Mouse (Mus musculus) forebrain, postnatal 0 days (tissue): ENCODE measurements around the gene Syk. TPM values are rescaled to one million over a fixed set of nuclear protein-coding genes. Genes with fewer than 3 reads are reported as not detected.

Source experiments
- ATAC-seq: fragments of 200-750 bp; cut with Nextera tagmentation; 2 replicates; pipeline ENCODE4 v1.8.0; 2017; ENCODE audit warnings: mild to moderate bottlenecking, moderate library complexity
- DNase-seq: peaks from one replicate; pipeline ENCODE4 v3.0.0-alpha.2; 2015
- H3K27ac ChIP-seq: fragments of 300-500 bp; sonication (generic); 2 replicates; pipeline ENCODE4 v1.5.1; 2014; ENCODE audit warnings: low read depth, mild to moderate bottlenecking, antibody characterized with exemption, low read length, moderate library complexity, mixed read lengths
- H3K27me3 ChIP-seq: fragments of 300-500 bp; sonication (generic); 2 replicates; pipeline ENCODE4 v1.6.1; 2014; ENCODE audit warnings: mild to moderate bottlenecking, low read length, mixed read lengths; ENCODE audit not compliant: insufficient read depth
- H3K36me3 ChIP-seq: fragments of 300-500 bp; sonication (generic); 2 replicates; pipeline ENCODE4 v1.6.1; 2014; ENCODE audit warnings: mild to moderate bottlenecking, moderate library complexity; ENCODE audit not compliant: insufficient read depth
- H3K4me1 ChIP-seq: fragments of 300-500 bp; sonication (generic); 2 replicates; pipeline ENCODE4 v1.6.1; 2014; ENCODE audit warnings: antibody characterized with exemption; ENCODE audit not compliant: insufficient read depth
- H3K4me2 ChIP-seq: fragments of 300-500 bp; sonication (generic); 2 replicates; pipeline ENCODE4 v1.6.1; 2014; ENCODE audit warnings: low read depth, mild to moderate bottlenecking, moderate library complexity
- H3K4me3 ChIP-seq: fragments of 300-500 bp; sonication (generic); 2 replicates; pipeline ENCODE4 v1.5.1; 2014; ENCODE audit warnings: low read depth, low read length, mixed read lengths
- H3K9ac ChIP-seq: fragments of 300-500 bp; sonication (generic); 2 replicates; pipeline ENCODE4 v1.6.1; 2014; ENCODE audit warnings: mild to moderate bottlenecking
- H3K9me3 ChIP-seq: fragments of 300-500 bp; sonication (generic); 2 replicates; pipeline ENCODE4 v1.6.1; 2016; ENCODE audit warnings: low read length
- CTCF ChIP-seq: sonication (generic); IDR thresholded peaks from 2 replicates; pipeline ENCODE4 v1.5.1; 2016; ENCODE audit warnings: antibody characterized with exemption, control low read depth, low read depth
- WGBS: fragments of 180-500 bp; shearing (Covaris S2); extraction: QIAGEN DNeasy Blood & Tissue Kit; methylation state at CpG from one replicate; pipeline ENCODE4 v1.1.7; 2014; 5-methylcytosine and 5-hydroxymethylcytosine counted together
- polyA plus RNA-seq: library from polyadenylated mRNA; unstranded; fragments of >200 nt; fragmentation: Nextera tagmentation; extraction: Ambion mirVana; gene quantifications from 2 replicates; pipeline ENCODE4 v1.2.1, GENCODE M21; 2015
- total RNA-seq: library from RNA; depleted of rRNA; stranded (reverse); fragments of >200 nt; gene quantifications from 2 replicates; pipeline ENCODE4 v1.2.3, GENCODE M21; 2014

Gene Syk
- total and polyA plus RNA-seq, 2 experiments from 2014 or later: 1.6 to 4.5 TPM

GRCm38 (mm10) chr13:52659171-52659665 is 76.2 kb downstream of the Syk start:
- Histone ChIP-seq H3K36me3 (no peaks in the 10 kb centered on the region), H3K4me2 (no peak overlapping the region), H3K27me3 (no peaks in the 10 kb centered on the region), H3K9me3 (no peaks in the 10 kb centered on the region), H3K27ac (no peak overlapping the region), H3K4me3 (no peak overlapping the region), H3K4me1 (no peaks in the 10 kb centered on the region), H3K9ac (no peak overlapping the region)
- no peak for DNase-seq
- no peak for TF ChIP-seq CTCF
- no peak for ATAC-seq
- WGBS: 84% methylated on average over 11 of the region's 11 CpGs

GRCm38 (mm10) chr13:52669889-52670288 is 86.9 kb downstream of the Syk start:
- ATAC-seq: no peak

DNA sequence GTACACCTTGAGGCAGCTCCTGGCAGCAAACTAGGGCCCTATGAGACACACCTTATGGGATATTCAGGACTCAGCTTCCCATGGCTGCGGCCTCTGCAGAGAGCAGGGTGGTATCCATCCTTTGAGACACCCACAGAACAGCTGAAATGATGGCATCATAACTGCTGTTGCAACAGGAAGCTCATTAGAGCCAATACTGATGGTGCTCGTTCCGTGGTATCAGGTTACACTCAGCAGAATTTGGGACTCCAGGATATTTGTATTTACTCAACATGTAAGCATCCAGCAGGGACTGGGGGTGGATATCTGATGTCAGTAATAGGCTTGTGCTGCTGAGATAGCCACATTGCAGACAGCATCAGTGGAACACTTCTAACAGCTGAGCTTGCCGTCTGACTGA is 90.3 kb downstream of the Syk start:
- 61% methylated on average over 4 of the region's 4 CpGs for WGBS
- no peak for DNase-seq
- ATAC-seq: no peak

More at GRCm38 (mm10) chr13:52669889-52670288, 86.9 kb downstream of the Syk start:
- Histone ChIP-seq H3K36me3 (no peaks in the 10 kb centered on the region), H3K27me3 (no peaks in the 10 kb centered on the region), H3K4me3 (no peak overlapping the region), H3K4me2 (no peak overlapping the region), H3K9me3 (no peaks in the 10 kb centered on the region), H3K4me1 (no peaks in the 10 kb centered on the region), H3K9ac (no peak overlapping the region), H3K27ac (no peak overlapping the region)
- peak; percentile 47 for TF ChIP-seq CTCF
- no peak for DNase-seq
- 71% methylated on average over 3 of the region's 3 CpGs for WGBS

DNA sequence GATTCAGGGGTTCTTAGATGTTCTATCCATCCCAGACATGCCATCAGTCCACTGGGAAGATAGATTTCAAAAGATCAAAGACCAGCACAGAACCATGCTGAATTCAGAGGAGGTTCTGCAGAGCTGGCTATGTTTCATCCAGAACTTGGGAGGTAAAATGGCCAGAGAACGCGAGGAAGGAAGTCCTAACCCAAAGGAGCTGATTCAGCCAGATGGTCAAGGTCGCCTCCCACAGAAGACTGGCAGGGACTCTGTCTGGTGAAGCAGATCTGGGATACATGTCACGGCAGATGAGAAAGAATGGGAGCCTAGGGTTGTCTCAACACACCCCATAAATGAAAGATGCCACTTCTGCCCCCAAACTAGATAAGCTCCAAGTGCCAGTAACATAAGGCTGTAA is 90.9 kb downstream of the Syk start:
- no peaks in the 10 kb centered on the region for H3K4me1 ChIP-seq
- no peak overlapping the region for H3K4me2 ChIP-seq
- no peak for ATAC-seq
- 61% methylated on average over 4 of the region's 4 CpGs for WGBS
- H3K27me3 ChIP-seq: no peaks in the 10 kb centered on the region
- H3K27ac ChIP-seq: no peak overlapping the region
- TF ChIP-seq CTCF: no peak
- no peak for DNase-seq
- no peaks in the 10 kb centered on the region for H3K36me3 ChIP-seq
- no peak overlapping the region for H3K9ac ChIP-seq
- no peaks in the 10 kb centered on the region for H3K9me3 ChIP-seq
- H3K4me3 ChIP-seq: no peak overlapping the region

More for the DNA sequence above, 90.3 kb downstream of the Syk start:
- Histone ChIP-seq H3K36me3 (no peaks in the 10 kb centered on the region), H3K4me2 (no peak overlapping the region), H3K27me3 (no peaks in the 10 kb centered on the region), H3K4me3 (no peak overlapping the region), H3K4me1 (no peaks in the 10 kb centered on the region), H3K9me3 (no peaks in the 10 kb centered on the region), H3K9ac (no peak overlapping the region), H3K27ac (no peak overlapping the region)
- TF ChIP-seq CTCF: no peak

GRCm38 (mm10) chr13:52674839-52675238 is 91.9 kb downstream of the Syk start:
- Histone ChIP-seq H3K4me1 (peaks cover 6% of the 10 kb centered on the region; the same call in 1 of the 2 replicates), H3K27me3 (no peaks in the 10 kb centered on the region), H3K9ac (no peak overlapping the region), H3K4me3 (no peak overlapping the region), H3K27ac (no peak overlapping the region), H3K36me3 (no peaks in the 10 kb centered on the region), H3K4me2 (no peak overlapping the region), H3K9me3 (no peaks in the 10 kb centered on the region)
- TF ChIP-seq CTCF: no peak
- WGBS: 50% methylated on average over 12 of the region's 12 CpGs
- no peak for ATAC-seq
- no peak for DNase-seq

DNA sequence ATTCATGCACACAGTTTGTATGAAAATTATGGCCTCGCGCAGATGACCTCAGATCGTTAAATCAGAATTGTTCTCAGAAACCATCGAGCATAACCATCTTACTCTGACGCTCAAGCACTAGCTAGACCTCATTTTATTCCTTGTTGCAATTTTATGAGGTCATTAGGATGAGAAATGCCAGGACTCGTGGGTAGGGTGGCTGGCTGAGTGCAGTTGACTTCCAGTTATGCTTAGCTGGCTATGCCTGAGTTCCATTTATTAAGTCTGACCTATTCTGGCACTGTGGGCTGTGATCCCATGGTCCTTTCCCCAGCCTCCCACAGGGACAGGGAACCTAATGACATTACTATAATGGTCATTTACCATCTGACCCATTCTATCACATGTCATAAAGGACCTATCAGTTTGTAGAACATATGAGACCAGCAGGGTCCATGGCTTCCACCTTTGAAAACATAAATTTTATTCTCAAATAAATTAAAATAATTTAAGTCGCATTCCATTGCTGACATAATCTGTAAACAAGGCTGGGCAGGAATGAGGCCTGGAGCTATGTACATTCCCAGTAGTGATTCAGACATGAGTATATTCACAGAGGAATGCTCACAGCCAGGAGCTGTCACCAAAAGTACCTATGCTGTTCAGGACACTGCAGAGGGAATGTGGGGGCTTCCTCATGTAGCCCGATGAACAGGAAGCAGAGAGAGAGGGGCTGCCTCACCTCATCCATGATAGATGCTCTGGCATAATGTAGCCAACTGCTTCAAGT is 92.7 kb downstream of the Syk start:
- H3K4me1 ChIP-seq: peaks cover 11% of the 10 kb centered on the region
- no peak overlapping the region for H3K4me2 ChIP-seq
- no peak overlapping the region for H3K27ac ChIP-seq
- WGBS: 79% methylated on average over 8 of the region's 8 CpGs
- H3K36me3 ChIP-seq: no peaks in the 10 kb centered on the region
- DNase-seq (no peak), ATAC-seq (no peak)
- no peak overlapping the region for H3K4me3 ChIP-seq
- H3K9me3 ChIP-seq: no peaks in the 10 kb centered on the region
- no peaks in the 10 kb centered on the region for H3K27me3 ChIP-seq
- no peak for TF ChIP-seq CTCF
- no peak overlapping the region for H3K9ac ChIP-seq

DNA sequence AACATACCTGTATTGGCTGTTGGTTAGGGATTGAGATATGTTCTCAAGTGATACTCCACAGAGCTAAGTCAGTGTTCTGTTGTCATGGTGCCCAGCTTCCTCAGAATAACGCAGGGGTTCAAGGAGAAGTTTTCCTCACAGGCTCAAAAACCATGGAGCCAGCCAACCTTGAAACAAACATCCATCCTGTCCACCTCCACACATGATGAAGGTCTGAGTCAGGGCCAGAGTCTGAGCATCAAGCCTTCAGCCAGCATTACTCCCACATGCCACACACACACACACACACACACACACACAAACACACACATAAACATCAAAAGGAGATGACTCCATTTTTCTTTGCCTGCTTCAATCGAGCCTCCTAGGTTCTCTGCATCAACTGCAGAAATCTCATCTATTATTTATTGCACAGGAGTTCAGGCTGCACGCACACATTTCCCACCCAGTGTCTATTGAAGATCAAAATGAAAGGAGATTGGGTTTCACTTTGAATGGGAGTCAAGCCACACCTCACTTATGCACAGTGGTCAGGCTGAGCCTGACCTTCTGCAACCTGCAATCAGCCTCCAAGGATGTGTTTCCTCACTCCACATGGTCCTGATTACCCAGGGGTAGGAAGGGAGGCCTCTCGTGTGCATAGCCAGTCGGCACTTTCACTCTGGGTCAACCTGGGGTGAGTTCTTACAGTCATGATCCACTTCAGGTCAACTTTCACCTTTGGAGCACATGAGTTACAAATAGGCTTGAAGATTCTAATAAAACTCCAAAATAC is 93.9 kb downstream of the Syk start:
- ATAC-seq: no peak
- no peak overlapping the region for H3K27ac ChIP-seq
- no peak for DNase-seq
- WGBS: 79% methylated on average over 5 of the region's 5 CpGs
- H3K36me3 ChIP-seq: no peaks in the 10 kb centered on the region
- no peak overlapping the region for H3K9ac ChIP-seq
- TF ChIP-seq CTCF: no peak
- H3K4me1 ChIP-seq: peaks cover 11% of the 10 kb centered on the region
- no peak overlapping the region for H3K4me2 ChIP-seq
- no peaks in the 10 kb centered on the region for H3K9me3 ChIP-seq
- no peaks in the 10 kb centered on the region for H3K27me3 ChIP-seq
- no peak overlapping the region for H3K4me3 ChIP-seq
